Mouse (Mus musculus) MEL (cell line): Measurements from ENCODE around the gene Tmem126b. TPM values are rescaled to one million over a fixed set of nuclear protein-coding genes. Genes with fewer than 3 reads are reported as not detected.
A peak's percentile ranks its signal among the peaks of the same experiment; 100 is the strongest.

Source experiments
- DNase-seq: peaks from one replicate; pipeline ENCODE4 v3.0.0; 2011; ENCODE audit warnings: low read depth, low spot score
- H3K27ac ChIP-seq: 2 replicates; pipeline ENCODE4 v1.5.1; 2012; ENCODE audit warnings: low read depth, mild to moderate bottlenecking, control low read depth, low read length, moderate library complexity; ENCODE audit not compliant: control insufficient read depth
- H3K27me3 ChIP-seq, 2 experiments: fragments of 150-350 bp in 1 of 2; sonication (generic) in 1 of 2; 2 replicates each; pipeline ENCODE4 v1.6.1; 2012; ENCODE audit warnings: low read length in 2 of 2, mild to moderate bottlenecking in 2 of 2, improper control_type of control experiment in 1 of 2, moderate library complexity in 1 of 2; ENCODE audit not compliant: insufficient read depth in 2 of 2, control insufficient read depth in 1 of 2
- H3K36me3 ChIP-seq, 2 experiments: 2 replicates each; pipeline ENCODE4 v1.6.1; 2012 to 2014; ENCODE audit warnings: low read length in 2 of 2, improper control_type of control experiment in 1 of 2, inconsistent platforms in 1 of 2, mild to moderate bottlenecking in 1 of 2; ENCODE audit not compliant: insufficient read depth in 2 of 2, control insufficient read depth in 1 of 2
- H3K4me1 ChIP-seq, 2 experiments: fragments of 150-350 bp in 1 of 2; sonication (generic) in 1 of 2; 2 replicates each; pipeline ENCODE4 v1.6.1; 2012; ENCODE audit warnings: low read length in 2 of 2, improper control_type of control experiment in 1 of 2, mild to moderate bottlenecking in 1 of 2; ENCODE audit not compliant: insufficient read depth in 2 of 2, control insufficient read depth in 1 of 2
- H3K4me3 ChIP-seq, 2 experiments: fragments of 150-350 bp in 1 of 2; sonication (generic) in 1 of 2; 2 replicates each; pipeline ENCODE4 v1.5.1; 2012; ENCODE audit warnings: low read depth in 2 of 2, low read length in 2 of 2, mild to moderate bottlenecking in 2 of 2, moderate library complexity in 2 of 2, control low read depth in 1 of 2, improper control_type of control experiment in 1 of 2; ENCODE audit not compliant: control insufficient read depth in 1 of 2, insufficient read depth in 1 of 2
- H3K79me2 ChIP-seq: 2 replicates; pipeline ENCODE4 v1.6.1; 2012; ENCODE audit warnings: mild to moderate bottlenecking, low read length, moderate library complexity; ENCODE audit not compliant: control insufficient read depth, poor library complexity, insufficient read depth
- H3K9ac ChIP-seq: 2 replicates; pipeline ENCODE4 v1.6.1; 2012; ENCODE audit warnings: low read depth, mild to moderate bottlenecking, control low read depth, low read length, moderate library complexity; ENCODE audit not compliant: control insufficient read depth, poor library complexity, severe bottlenecking
- H3K9me3 ChIP-seq: fragments of 150-350 bp; sonication (generic); replicated peaks from 2 replicates; pipeline ENCODE4 v1.6.1; 2012; ENCODE audit warnings: mild to moderate bottlenecking, low read length, improper control_type of control experiment, moderate library complexity; ENCODE audit not compliant: insufficient read depth
- CHD1 ChIP-seq: IDR thresholded peaks from 2 replicates; pipeline ENCODE4 v1.6.1; 2012; ENCODE audit warnings: low read depth, mild to moderate bottlenecking, inconsistent platforms, low read length, improper control_type of control experiment
- CHD2 ChIP-seq: IDR thresholded peaks from 2 replicates; pipeline ENCODE4 v1.6.1; 2011; ENCODE audit warnings: low read length, improper control_type of control experiment
- CTCF ChIP-seq, 3 experiments: IDR thresholded peaks in 2 of 3; conservative IDR thresholded peaks in 1 of 3; 2 replicates each; pipeline ENCODE4 v1.5.1; 2011 to 2012; ENCODE audit warnings: low read length in 3 of 3, low read depth in 2 of 3, mild to moderate bottlenecking in 2 of 3, improper control_type of control experiment in 1 of 3, inconsistent platforms in 1 of 3, mixed read lengths in 1 of 3, moderate library complexity in 1 of 3; ENCODE audit not compliant: control insufficient read depth in 1 of 3, insufficient read depth in 1 of 3, poor library complexity in 1 of 3, severe bottlenecking in 1 of 3
- E2F4 ChIP-seq: IDR thresholded peaks from 2 replicates; pipeline ENCODE4 v1.6.1; 2011; ENCODE audit warnings: low read depth, low read length, improper control_type of control experiment, borderline replicate concordance
- ELF1 ChIP-seq: IDR thresholded peaks from 2 replicates; pipeline ENCODE4 v1.6.1; 2014; ENCODE audit warnings: low read depth, mild to moderate bottlenecking, inconsistent platforms, low read length, improper control_type of control experiment, moderate library complexity
- EP300 ChIP-seq, 2 experiments: IDR thresholded peaks; 2 replicates each; pipeline ENCODE4 v1.6.1; 2011; ENCODE audit warnings: improper control_type of control experiment in 2 of 2, low read length in 2 of 2, low read depth in 1 of 2, mild to moderate bottlenecking in 1 of 2
- ETS1 ChIP-seq: IDR thresholded peaks from 2 replicates; pipeline ENCODE4 v1.6.1; 2012; ENCODE audit warnings: low read depth, mild to moderate bottlenecking, inconsistent platforms, low read length, improper control_type of control experiment, moderate library complexity
- GABPA ChIP-seq: IDR thresholded peaks from 2 replicates; pipeline ENCODE4 v1.6.1; 2012; ENCODE audit warnings: low read depth, mild to moderate bottlenecking, inconsistent platforms, low read length, improper control_type of control experiment, moderate library complexity
- GATA1 ChIP-seq: IDR thresholded peaks from 2 replicates; pipeline ENCODE4 v1.6.1; 2011; ENCODE audit warnings: low read depth, low read length, improper control_type of control experiment
- HCFC1 ChIP-seq: IDR thresholded peaks from 2 replicates; pipeline ENCODE4 v1.6.1; 2012; ENCODE audit warnings: low read depth, mild to moderate bottlenecking, inconsistent platforms, low read length, improper control_type of control experiment, moderate library complexity
- JUND ChIP-seq: IDR thresholded peaks from 2 replicates; pipeline ENCODE4 v1.6.1; 2011; ENCODE audit warnings: low read depth, mild to moderate bottlenecking, improper control_type of control experiment, low read length
- MAFK ChIP-seq: IDR thresholded peaks from 2 replicates; pipeline ENCODE4 v1.6.1; 2011; ENCODE audit warnings: low read depth, mild to moderate bottlenecking, low read length, improper control_type of control experiment, borderline replicate concordance
- MAX ChIP-seq: IDR thresholded peaks from 2 replicates; pipeline ENCODE4 v1.6.1; 2011; ENCODE audit warnings: low read length, improper control_type of control experiment
- MAZ ChIP-seq: IDR thresholded peaks from 2 replicates; pipeline ENCODE4 v1.6.1; 2012; ENCODE audit warnings: low read depth, mild to moderate bottlenecking, inconsistent platforms, low read length, improper control_type of control experiment
- MEF2A ChIP-seq: IDR thresholded peaks from 2 replicates; pipeline ENCODE4 v1.6.1; 2014; ENCODE audit warnings: low read depth, mild to moderate bottlenecking, inconsistent platforms, low read length, improper control_type of control experiment; ENCODE audit not compliant: poor library complexity, insufficient replicate concordance, severe bottlenecking; ENCODE audit errors: extremely low read depth
- MXI1 ChIP-seq: IDR thresholded peaks from 2 replicates; pipeline ENCODE4 v1.6.1; 2011; ENCODE audit warnings: mild to moderate bottlenecking, low read depth, low read length, improper control_type of control experiment
- MYB ChIP-seq: IDR thresholded peaks from 2 replicates; pipeline ENCODE4 v1.6.1; 2011; ENCODE audit warnings: mild to moderate bottlenecking, low read depth, low read length, improper control_type of control experiment
- MYC ChIP-seq: IDR thresholded peaks from 2 replicates; pipeline ENCODE4 v1.6.1; 2011; ENCODE audit warnings: low read depth, mild to moderate bottlenecking, low read length, improper control_type of control experiment, moderate library complexity
- NELFE ChIP-seq: IDR thresholded peaks from 2 replicates; pipeline ENCODE4 v1.6.1; 2011; ENCODE audit warnings: low read depth, low read length, improper control_type of control experiment
- NRF1 ChIP-seq: IDR thresholded peaks from 2 replicates; pipeline ENCODE4 v1.6.1; 2014; ENCODE audit warnings: low read depth, mild to moderate bottlenecking, inconsistent platforms, low read length, improper control_type of control experiment, moderate library complexity; ENCODE audit not compliant: poor library complexity, insufficient read depth, severe bottlenecking
- POLR2A ChIP-seq, 2 experiments: IDR thresholded peaks; 2 replicates each; pipeline ENCODE4 v1.6.1; 2011 to 2012; ENCODE audit warnings: low read length in 2 of 2, mild to moderate bottlenecking in 2 of 2, control low read depth in 1 of 2, improper control_type of control experiment in 1 of 2, low read depth in 1 of 2, moderate library complexity in 1 of 2; ENCODE audit not compliant: control insufficient read depth in 1 of 2, insufficient read depth in 1 of 2, poor library complexity in 1 of 2
- POLR2AphosphoS2 ChIP-seq: IDR thresholded peaks from 2 replicates; pipeline ENCODE4 v1.6.1; 2011; ENCODE audit warnings: low read length, improper control_type of control experiment
- POLR2AphosphoS5 ChIP-seq: IDR thresholded peaks from 2 replicates; pipeline ENCODE4 v1.6.1; 2012; ENCODE audit warnings: low read depth, borderline replicate concordance, mild to moderate bottlenecking, inconsistent platforms, low read length, moderate library complexity, mixed read lengths
- RAD21 ChIP-seq: IDR thresholded peaks from 2 replicates; pipeline ENCODE4 v1.6.1; 2011; ENCODE audit warnings: mild to moderate bottlenecking, low read depth, low read length, improper control_type of control experiment
- RCOR1 ChIP-seq: IDR thresholded peaks from 2 replicates; pipeline ENCODE4 v1.6.1; 2012; ENCODE audit warnings: low read depth, mild to moderate bottlenecking, inconsistent platforms, low read length, improper control_type of control experiment
- SIN3A ChIP-seq: IDR thresholded peaks from 2 replicates; pipeline ENCODE4 v1.6.1; 2012; ENCODE audit warnings: low read length, improper control_type of control experiment, inconsistent platforms
- SMC3 ChIP-seq: IDR thresholded peaks from 2 replicates; pipeline ENCODE4 v1.6.1; 2011; ENCODE audit warnings: low read depth, low read length, improper control_type of control experiment
- TAL1 ChIP-seq: IDR thresholded peaks from 2 replicates; pipeline ENCODE4 v1.6.1; 2012; ENCODE audit warnings: mild to moderate bottlenecking, inconsistent platforms, low read length, moderate library complexity, mixed read lengths
- TBP ChIP-seq: IDR thresholded peaks from 2 replicates; pipeline ENCODE4 v1.8.0; 2011; ENCODE audit warnings: low read depth, low read length, improper control_type of control experiment
- TCF12 ChIP-seq: IDR thresholded peaks from 2 replicates; pipeline ENCODE4 v1.6.1; 2014; ENCODE audit warnings: low read depth, mild to moderate bottlenecking, inconsistent platforms, low read length, improper control_type of control experiment, moderate library complexity
- USF1 ChIP-seq: IDR thresholded peaks from 2 replicates; pipeline ENCODE4 v1.6.1; 2014; ENCODE audit warnings: low read depth, mild to moderate bottlenecking, inconsistent platforms, low read length, improper control_type of control experiment, moderate library complexity
- USF2 ChIP-seq, 2 experiments: IDR thresholded peaks; 2 replicates each; pipeline ENCODE4 v1.6.1; 2011 to 2012; ENCODE audit warnings: improper control_type of control experiment in 2 of 2, low read length in 2 of 2, borderline replicate concordance in 1 of 2, inconsistent platforms in 1 of 2, low read depth in 1 of 2, mild to moderate bottlenecking in 1 of 2; ENCODE audit not compliant: insufficient read depth in 1 of 2
- ZC3H11A ChIP-seq: IDR thresholded peaks from 2 replicates; pipeline ENCODE4 v1.6.1; 2012; ENCODE audit warnings: low read depth, mild to moderate bottlenecking, inconsistent platforms, low read length, improper control_type of control experiment
- ZKSCAN1 ChIP-seq: IDR thresholded peaks from 2 replicates; pipeline ENCODE4 v1.6.1; 2012; ENCODE audit warnings: low read depth, mild to moderate bottlenecking, inconsistent platforms, low read length, improper control_type of control experiment, moderate library complexity
- ZMIZ1 ChIP-seq: IDR thresholded peaks from 2 replicates; pipeline ENCODE4 v1.6.1; 2012; ENCODE audit warnings: low read depth, mild to moderate bottlenecking, inconsistent platforms, low read length, improper control_type of control experiment, moderate library complexity
- ZNF384 ChIP-seq: IDR thresholded peaks from 2 replicates; pipeline ENCODE4 v1.6.1; 2012; ENCODE audit warnings: low read depth, mild to moderate bottlenecking, inconsistent platforms, low read length, improper control_type of control experiment
- polyA plus RNA-seq, 2 experiments: library from polyadenylated mRNA; stranded (reverse) in 1 of 2; unstranded in 1 of 2; fragments of >175 nt in 1 of 2; fragments of >200 nt in 1 of 2; gene quantifications; 2 replicates each; pipeline versions ENCODE4 v1.2.1 to v1.2.4; 2012; ENCODE audit warnings: low replicate concordance in 2 of 2, low read depth in 1 of 2; ENCODE audit not compliant: insufficient read length in 2 of 2, insufficient read depth in 1 of 2, missing spikeins in 1 of 2
- total RNA-seq: library from RNA; depleted of rRNA; stranded (reverse); fragments of 300-350 nt; gene quantifications from 2 replicates; pipeline ENCODE4 v1.2.3, GENCODE M21; 2012; rRNA removed

Tmem126b gene
- 7.9 and 8.1 TPM in 2 replicates for total RNA-seq
- polyA plus RNA-seq, result 1 to 10 TPM in 1 of 2 experiments, not detected in 1; 7.9 TPM

- Histone ChIP-seq H3K4me3 (peak within 1 kb of the TSS; percentile 74 to 85), H3K4me1 (peaks cover 0 to 8% of the 10 kb centered on the region in 2 experiments; a peak in 2 of 4 replicates)
- TF ChIP-seq MAFK (no peak), JUND (no peak), EP300 (IDR thresholded peaks at IDR 0.05; ENCODE audit: low read depth in 1 of 2, low read length in 2 of 2) (no peak), TAL1 (no peak), E2F4 (no peak), ELF1 (no peak), NRF1 (no peak), TBP (peak; percentile 71; the same call in 1 of the 2 replicates), ZKSCAN1 (no peak), SIN3A (peak; percentile 66; the same call in 1 of the 2 replicates), MYB (no peak), NELFE (peak; percentile 57), MXI1 (peak; percentile 68), CHD2 (no peak), TCF12 (peak; percentile 45; the same call in 1 of the 2 replicates), CTCF (IDR thresholded peaks at IDR 0.05 in 2 of 3, conservative IDR thresholded peaks at IDR 0.05 in 1 of 3; ENCODE audit: control insufficient read depth in 1 of 3, insufficient read depth in 1 of 3, low read depth in 2 of 3, low read length in 3 of 3, poor library complexity in 1 of 3, severe bottlenecking in 1 of 3) (no peak), GATA1 (no peak), RAD21 (no peak), ETS1 (0 out of 2 replicates have a peak, but pooled peaks have one; percentile 3), MAZ (no peak), HCFC1 (peak; percentile 73), POLR2AphosphoS5 (no peak), CHD1 (no peak), ZMIZ1 (0 out of 2 replicates have a peak, but pooled peaks have one; percentile 75), RCOR1 (no peak), POLR2A (IDR thresholded peaks at IDR 0.05; ENCODE audit: control insufficient read depth in 1 of 2, insufficient read depth in 1 of 2, low read depth in 1 of 2, low read length in 2 of 2, poor library complexity in 1 of 2) (peak; percentile 83 to 92), USF2 (IDR thresholded peaks at IDR 0.05; ENCODE audit: borderline replicate concordance in 1 of 2, insufficient read depth in 1 of 2, low read depth in 1 of 2, low read length in 2 of 2) (peak; percentile 66 to 89), MAX (peak; percentile 88), ZC3H11A (no peak), USF1 (peak; percentile 99), GABPA (no peak), MYC (no peak), POLR2AphosphoS2 (no peak), MEF2A (no peak), ZNF384 (no peak), SMC3 (no peak)
Measured at GRCm38 (mm10) chr7:90475793-90476312, at the start of gene Tmem126b. TSS of gene Tmem126b (minus strand) at chr7:90476001.

More at GRCm38 (mm10) chr7:90475793-90476312, at the start of gene Tmem126b:
- H3K9ac ChIP-seq, result peak within 1 kb of the TSS; percentile 75
- peak within 1 kb of the TSS; percentile 73 for H3K27ac ChIP-seq
- DNase-seq, result peak; percentile 99
- H3K9me3 ChIP-seq, result no peaks in the 10 kb centered on the region
- peaks cover 0 to 11% of the 10 kb centered on the region in 2 experiments; a peak in 3 of 4 replicates for H3K36me3 ChIP-seq
- peaks cover 2% of the 10 kb centered on the region; the same call in 1 of the 2 replicates for H3K79me2 ChIP-seq
- peaks cover 1 to 20% of the 10 kb centered on the region in 2 experiments; a peak in 2 of 4 replicates for H3K27me3 ChIP-seq
